8 mouse cellular contexts compared by ENCODE assay signal in the genomic region with DNA sequence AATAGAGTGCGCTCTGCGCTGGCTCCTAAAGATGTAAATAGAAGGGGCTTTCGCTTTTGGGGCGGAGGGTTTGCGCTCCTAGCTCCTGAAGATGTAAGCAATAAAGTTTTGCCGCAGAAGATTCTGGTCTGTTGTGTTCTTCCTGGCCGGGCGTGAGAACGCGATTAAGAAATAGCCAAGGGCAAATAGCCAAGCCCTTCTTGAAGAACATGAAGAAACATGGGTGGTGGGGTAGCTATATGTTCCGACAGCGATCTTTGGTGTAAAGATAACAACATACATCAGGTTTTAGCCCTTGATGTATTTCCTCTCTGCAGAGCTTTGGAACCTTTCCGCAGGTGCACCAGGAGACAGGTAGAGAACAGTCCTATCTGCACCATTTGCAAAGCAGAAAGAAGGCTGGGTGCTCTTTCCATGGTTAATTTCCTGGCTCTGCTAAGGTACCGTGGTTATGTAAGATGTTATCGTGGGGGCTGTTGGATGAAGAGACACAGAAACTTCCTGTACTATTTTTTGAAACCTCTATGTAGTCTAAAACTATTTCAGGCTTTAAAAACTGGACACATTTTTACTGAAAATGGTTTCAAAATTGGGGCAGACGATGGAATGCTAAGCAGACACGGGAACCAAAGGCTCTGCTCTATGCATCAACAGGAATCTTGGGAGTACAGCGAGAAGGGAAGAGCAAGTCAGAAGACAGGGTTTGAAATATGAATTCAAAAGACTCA. TPM values are rescaled to one million over a fixed set of nuclear protein-coding genes. Genes with fewer than 3 reads are reported as not detected.
DNase-seq lines count a peak whose midpoint lies in the region; ATAC-seq and TF ChIP-seq lines count a peak whose summit lies in the region.

No protein-coding gene starts in this region.

- TF ChIP-seq POLR2A in heart, adult 2 months (IDR thresholded peaks at IDR 0.05; ENCODE audit: insufficient read depth, low read depth, low read length): no peak

- H3K9me3 ChIP-seq in forebrain, postnatal 0 days (ENCODE audit: low read length): no peaks in the 10 kb centered on the region

- no peaks in the 10 kb centered on the region for H3K36me3 ChIP-seq in heart, adult 2 months (ENCODE audit: control insufficient read depth, insufficient read depth, low read length)
- H3K36me3 ChIP-seq in forebrain, postnatal 0 days (ENCODE audit: insufficient read depth): no peaks in the 10 kb centered on the region
- no peaks in the 10 kb centered on the region for H3K36me3 ChIP-seq in macrophage (ENCODE audit: inconsistent target)

- H3K4me2 ChIP-seq in forebrain, postnatal 0 days (ENCODE audit: low read depth): peak overlapping the region; percentile 67

- peaks cover 7% of the 10 kb centered on the region for H3K4me1 ChIP-seq in heart, adult 2 months (ENCODE audit: control insufficient read depth, insufficient read depth, low read length)
- peaks cover 18% of the 10 kb centered on the region for H3K4me1 ChIP-seq in forebrain, postnatal 0 days (ENCODE audit: insufficient read depth)

- H3K27me3 ChIP-seq in heart, adult 2 months (ENCODE audit: control insufficient read depth, insufficient read depth, low read length): no peaks in the 10 kb centered on the region; the same call in 1 of the 2 replicates
- H3K27me3 ChIP-seq in forebrain, postnatal 0 days (ENCODE audit: insufficient read depth, low read length): peaks cover 4% of the 10 kb centered on the region; the same call in 1 of the 2 replicates

- peak overlapping the region; percentile 42 for H3K9ac ChIP-seq in heart, adult 2 months (ENCODE audit: low read depth, low read length)
- H3K9ac ChIP-seq in forebrain, postnatal 0 days: peak overlapping the region; percentile 44

- no peak for DNase-seq in heart, adult 2 months
- no peak for DNase-seq in heart, adult 8-10 months (ENCODE audit: low spot score)
- DNase-seq in CD4-positive, CD25-positive, alpha-beta regulatory T cell, adult 2 months (ENCODE audit: low read depth, low spot score): peak; percentile 64
- peak; percentile 53 for DNase-seq in forebrain, postnatal 0 days
- no peak for DNase-seq in adrenal gland, postnatal 14 days
- no peak for DNase-seq in cerebellum, adult 18-20 months
- DNase-seq in frontal cortex, postnatal 14 days (ENCODE audit: low spot score in 2 of 2): no peak

- no peak for TF ChIP-seq CTCF in heart, adult 2 months (IDR thresholded peaks at IDR 0.05)
- no peak for TF ChIP-seq CTCF in forebrain, postnatal 0 days (IDR thresholded peaks at IDR 0.05; ENCODE audit: low read depth)

- no peak for TF ChIP-seq EP300 in heart, adult 2 months (IDR thresholded peaks at IDR 0.05; ENCODE audit: insufficient read depth, low read depth, low read length)

- H3K4me3 ChIP-seq in heart, adult 2 months: no peak overlapping the region
- H3K4me3 ChIP-seq in forebrain, postnatal 0 days (ENCODE audit: low read depth, low read length): peak overlapping the region; percentile 41
- H3K4me3 ChIP-seq in macrophage (ENCODE audit: inconsistent target): peak overlapping the region; percentile 53

- intact Hi-C loops in heart, adult 2 months (cut with DNase I): no loop called here

- no peak overlapping the region; the same call in 1 of the 2 replicates for H3K27ac ChIP-seq in heart, adult 2 months
- H3K27ac ChIP-seq in forebrain, postnatal 0 days (ENCODE audit: low read depth, low read length): no peak overlapping the region
- H3K27ac ChIP-seq in macrophage: no peak overlapping the region

- 27% methylated on average over 18 of the region's 18 CpGs for WGBS in heart, adult 2 months
- 31% methylated on average over 18 of the region's 18 CpGs for WGBS in forebrain, postnatal 0 days
- 13% methylated on average over 18 of the region's 18 CpGs for WGBS in macrophage (ENCODE audit: missing documents)

- no peaks in the 10 kb centered on the region for H3K79me2 ChIP-seq in heart, adult 2 months (replicated peaks; ENCODE audit: control insufficient read depth, insufficient read depth, low read length)
- H3K79me2 ChIP-seq in macrophage (ENCODE audit: inconsistent target): no peaks in the 10 kb centered on the region

- ATAC-seq in forebrain, postnatal 0 days: no peak

RNA-seq across cellular contexts. Expression of a gene that starts 2.5 kb away (rescaled TPM):
- 1 to 10 TPM; 1.4 to 1.6 TPM for total RNA-seq in heart, adult 2 months (2021)
- 0.76 and 6.9 TPM in 2 replicates for polyA plus RNA-seq in heart, adult 2 months (2012; rRNA removed)
- 1 to 10 TPM; 1.3 to 2.7 (median 2.1) TPM for total RNA-seq in heart, adult 8-10 months (2022)
- total RNA-seq in forebrain, postnatal 0 days (2014; rRNA removed): 120 and 145 TPM in 2 replicates
- polyA plus RNA-seq in forebrain, postnatal 0 days (2015; fragmentation: Nextera tagmentation; extraction: Ambion mirVana): 81.0 and 133 TPM in 2 replicates
- 1 to 10 TPM in 14 of 26 experiments, under 1 TPM in 9, not detected in 3; 0.22 to 4.2 (median 1.1) TPM for total RNA-seq in macrophage (2018; cell fraction: chromatin; rRNA removed)
- total RNA-seq in macrophage (2018; cell fraction: cytosol; rRNA removed): 1 to 10 TPM in 14 of 26 experiments, under 1 TPM in 12; 0.46 to 3.4 (median 1.5) TPM
- total RNA-seq in macrophage (2018; cell fraction: nucleus; rRNA removed): 1 to 10 TPM in 14 of 26 experiments, under 1 TPM in 12; 0.18 to 5.2 (median 1.1) TPM
- polyA plus RNA-seq in macrophage (2018): 1.6 to 3.2 TPM (median 1.8 TPM) in 3 replicates
- total RNA-seq in adrenal gland, postnatal 14 days (2021): 3.1 and 9.2 TPM in 2 replicates

Comparison
In these comparisons a context has a peak if more than half of its experiments do, and no peak if none do; other contexts are left out.
1. DNase-seq: peak in CD4-positive, CD25-positive, alpha-beta regulatory T cell, adult 2 months (single experiment) and forebrain, postnatal 0 days (single experiment); none in heart, adult 2 months (0 of 2), heart, adult 8-10 months (single experiment), adrenal gland, postnatal 14 days (single experiment), cerebellum, adult 18-20 months (0 of 2) and frontal cortex, postnatal 14 days (0 of 2).
2. RNA of a gene that starts 2.5 kb away (total RNA-seq): 120 to 145 TPM in forebrain, postnatal 0 days; 3.1 to 9.2 TPM in adrenal gland, postnatal 14 days, 1.3 to 2.7 TPM in heart, adult 8-10 months and 1.4 to 1.6 TPM in heart, adult 2 months; every median in the first group is over 10 times any median in the second.